Mouse (Mus musculus) brown adipose tissue, adult 24 weeks (tissue): ENCODE measurements around the gene Gm20388. TPM values are rescaled to one million over a fixed set of nuclear protein-coding genes. Genes with fewer than 3 reads are reported as not detected.

Experiments
- H3K27ac ChIP-seq: fragments of 200-500 bp; replicated peaks from 2 replicates; pipeline ENCODE4 v1.5.1; 2012; ENCODE audit warnings: low read depth, mild to moderate bottlenecking, low read length
- H3K4me1 ChIP-seq: fragments of 200-500 bp; 2 replicates; pipeline ENCODE4 v1.6.1; 2012; ENCODE audit warnings: low read length, mixed read lengths; ENCODE audit not compliant: control insufficient read depth, insufficient read depth, insufficient read length
- H3K4me3 ChIP-seq: fragments of 200-500 bp; 2 replicates; pipeline ENCODE4 v1.5.1; 2012; ENCODE audit warnings: low read depth, mild to moderate bottlenecking, low read length, moderate library complexity; ENCODE audit not compliant: insufficient read depth
- polyA plus RNA-seq: library from polyadenylated mRNA; stranded (reverse); fragments of >200 nt; gene quantifications from 2 replicates; pipeline ENCODE4 v1.2.4, GENCODE M21; 2012; ENCODE audit not compliant: missing spikeins, insufficient read depth, insufficient read length

Gm20388 gene
- polyA plus RNA-seq, 1 experiment, result 44.7 TPM

- no peak overlapping the region for H3K4me3 ChIP-seq
- peaks cover 2% of the 10 kb centered on the region; the same call in 1 of the 2 replicates for H3K4me1 ChIP-seq
- H3K27ac ChIP-seq, result no peak overlapping the region
Observed at GRCm38 (mm10) chr8:120045471-120045870, 134.8 kb downstream of the Gm20388 start.

GRCm38 (mm10) chr8:120046258-120047020 is 135.8 kb downstream of the Gm20388 start:
- peak overlapping the region; percentile 54 for H3K27ac ChIP-seq
- peaks cover 5% of the 10 kb centered on the region; the same call in 1 of the 2 replicates for H3K4me1 ChIP-seq
- H3K4me3 ChIP-seq, result no peak overlapping the region

DNA sequence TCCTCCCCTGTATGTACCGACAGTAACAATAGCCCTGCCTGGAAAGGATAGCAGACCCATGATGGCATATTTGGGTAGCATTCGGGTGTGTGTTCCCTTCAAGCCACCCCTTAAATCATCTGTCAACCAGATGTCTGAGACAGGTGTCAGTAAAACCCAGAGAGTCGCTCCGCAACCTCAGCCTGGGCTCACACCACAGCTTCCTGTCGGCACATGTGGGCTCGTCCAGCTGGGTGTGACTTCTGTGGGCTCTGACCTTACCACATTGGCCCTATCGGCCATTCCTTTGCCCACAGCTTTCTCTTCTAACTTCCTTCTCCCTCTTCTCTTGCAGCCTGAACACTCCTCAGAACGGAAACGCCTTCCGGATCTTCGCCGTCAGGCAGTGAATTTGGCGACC is 139.3 kb downstream of the Gm20388 start:
- no peak overlapping the region for H3K27ac ChIP-seq
- peaks cover 5% of the 10 kb centered on the region; the same call in 1 of the 2 replicates for H3K4me1 ChIP-seq

GRCm38 (mm10) chr8:120050376-120050775 is 139.7 kb downstream of the Gm20388 start:
- H3K4me1 ChIP-seq, result peaks cover 5% of the 10 kb centered on the region; the same call in 1 of the 2 replicates
- no peak overlapping the region for H3K4me3 ChIP-seq
- no peak overlapping the region; the same call in 1 of the 2 replicates for H3K27ac ChIP-seq

More for the DNA sequence above, 139.3 kb downstream of the Gm20388 start:
- H3K4me3 ChIP-seq, result no peak overlapping the region

DNA sequence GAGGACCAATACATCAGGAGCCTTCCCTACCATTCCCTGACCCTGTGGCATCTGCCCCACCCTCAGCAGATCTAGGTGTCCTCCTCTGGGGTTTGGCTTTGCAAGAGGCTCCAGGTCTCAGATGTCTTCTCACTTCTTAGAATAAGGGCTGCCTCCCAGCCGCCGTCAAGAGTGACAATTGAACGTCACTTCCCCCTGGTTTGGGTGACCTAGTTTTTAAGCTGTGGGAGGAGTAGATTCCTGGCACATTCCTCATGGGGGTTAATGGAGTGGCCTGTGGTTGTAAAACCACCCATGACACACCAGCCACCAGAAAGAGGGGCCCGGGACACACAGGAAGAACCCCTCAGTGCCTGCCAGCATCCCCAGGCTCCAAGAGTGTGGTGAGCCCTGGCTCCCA is 140.4 kb downstream of the Gm20388 start:
- Histone ChIP-seq H3K4me3 (no peak overlapping the region), H3K27ac (no peak overlapping the region; the same call in 1 of the 2 replicates), H3K4me1 (peaks cover 5% of the 10 kb centered on the region; the same call in 1 of the 2 replicates)

DNA sequence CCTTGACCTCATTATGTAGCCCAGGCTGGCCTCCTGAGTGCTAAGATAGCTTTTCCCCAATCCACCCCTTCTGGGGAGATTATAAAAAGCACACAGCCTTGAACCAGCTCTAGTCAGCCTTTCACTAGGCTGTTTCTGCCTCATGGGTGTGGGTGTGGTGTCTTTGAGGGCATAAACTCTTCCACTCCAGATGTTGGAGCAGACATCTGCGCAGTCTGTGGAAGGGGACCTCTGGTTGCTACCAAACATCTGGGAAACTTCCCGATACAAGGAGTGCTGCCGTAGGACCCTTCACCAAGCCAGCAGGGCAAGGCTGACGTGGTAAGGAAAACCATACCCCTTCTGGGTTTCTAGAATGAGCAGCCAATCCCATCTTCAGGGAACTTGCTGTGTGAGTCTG is 141.3 kb downstream of the Gm20388 start:
- Histone ChIP-seq H3K4me3 (no peak overlapping the region), H3K27ac (no peak overlapping the region), H3K4me1 (peaks cover 4% of the 10 kb centered on the region; the same call in 1 of the 2 replicates)

DNA sequence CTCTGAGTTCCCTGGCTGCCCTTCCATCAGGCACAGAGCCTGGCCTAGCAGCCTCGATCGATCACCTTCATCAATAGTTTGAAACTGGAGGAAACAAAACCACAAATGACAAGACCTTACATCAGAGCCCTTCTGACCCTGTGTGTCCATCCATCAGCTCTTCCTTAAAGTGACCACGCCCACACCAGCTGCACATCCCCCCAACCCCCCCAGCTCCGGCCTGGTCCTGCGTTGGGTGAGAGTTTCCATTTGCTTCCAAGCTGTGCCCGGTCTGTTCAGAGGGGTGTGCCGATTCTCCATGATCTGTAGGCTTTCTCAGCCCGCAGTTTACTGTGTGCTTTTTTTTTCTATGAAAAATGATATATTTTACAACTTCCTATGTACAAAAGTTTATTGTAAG is 141.7 kb downstream of the Gm20388 start:
- 0 out of 2 replicates have a peak, but pooled peaks cover 3% of the 10 kb centered on the region for H3K4me1 ChIP-seq
- no peak overlapping the region for H3K27ac ChIP-seq
- H3K4me3 ChIP-seq, result no peak overlapping the region

DNA sequence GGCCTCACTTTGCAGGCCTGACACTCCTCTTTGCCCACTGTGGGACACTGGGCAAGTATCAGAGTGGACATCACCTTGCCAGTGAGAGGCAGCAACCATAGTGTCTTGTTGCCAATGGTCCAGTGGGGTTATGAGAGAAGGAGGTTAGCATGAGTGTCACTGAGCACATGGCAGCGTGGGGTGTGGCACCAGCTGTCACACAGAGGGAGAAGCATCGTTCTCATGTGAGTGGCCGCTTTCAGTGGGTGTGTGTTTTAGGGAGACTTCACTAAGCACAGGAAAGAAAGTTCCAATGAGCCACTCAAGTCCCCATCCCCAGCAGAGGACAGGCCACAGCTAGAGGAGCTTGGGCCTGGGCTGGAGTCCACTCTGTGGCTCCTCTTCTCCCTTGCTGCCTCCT is 144.2 kb downstream of the Gm20388 start:
- Histone ChIP-seq H3K4me3 (no peak overlapping the region), H3K27ac (no peak overlapping the region), H3K4me1 (0 out of 2 replicates have a peak, but pooled peaks cover 3% of the 10 kb centered on the region)

GRCm38 (mm10) chr8:120057078-120057477 is 146.4 kb downstream of the Gm20388 start:
- Histone ChIP-seq H3K4me3 (no peak overlapping the region), H3K27ac (no peak overlapping the region), H3K4me1 (no peaks in the 10 kb centered on the region)

DNA sequence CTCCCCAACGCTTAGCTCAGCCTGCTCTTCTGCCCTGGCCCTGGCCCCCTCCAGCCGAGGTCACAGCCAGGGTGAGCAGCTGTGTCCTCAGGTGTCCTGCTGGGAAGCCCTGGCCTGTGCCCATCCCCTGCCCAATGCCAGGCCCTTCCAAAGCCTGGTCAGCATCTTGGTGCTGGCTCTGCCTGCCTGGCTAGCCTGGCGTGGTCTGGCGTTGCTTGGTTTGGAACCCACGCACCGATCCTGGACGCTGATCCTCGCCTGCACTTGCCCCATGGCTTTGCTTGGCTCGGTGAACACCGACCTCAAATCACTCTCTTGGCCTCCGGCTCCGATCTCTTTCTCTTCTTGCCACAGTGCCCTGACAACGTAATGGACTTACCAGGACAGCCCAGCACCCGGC is 152.1 kb downstream of the Gm20388 start:
- Histone ChIP-seq H3K4me1 (no peaks in the 10 kb centered on the region), H3K4me3 (no peak overlapping the region), H3K27ac (no peak overlapping the region)

- H3K4me3 ChIP-seq, result no peak overlapping the region
Observed at GRCm38 (mm10) chr8:120063326-120063725, 152.7 kb downstream of the Gm20388 start.

GRCm38 (mm10) chr8:120065611-120066010 is 155.0 kb downstream of the Gm20388 start:
- no peak overlapping the region for H3K4me3 ChIP-seq
- H3K27ac ChIP-seq, result no peak overlapping the region
- H3K4me1 ChIP-seq, result no peaks in the 10 kb centered on the region

More at GRCm38 (mm10) chr8:120063326-120063725, 152.7 kb downstream of the Gm20388 start:
- Histone ChIP-seq H3K4me1 (no peaks in the 10 kb centered on the region), H3K27ac (no peak overlapping the region)

GRCm38 (mm10) chr8:120066226-120066625 is 155.6 kb downstream of the Gm20388 start:
- Histone ChIP-seq H3K4me3 (no peak overlapping the region), H3K4me1 (no peaks in the 10 kb centered on the region), H3K27ac (no peak overlapping the region)

DNA sequence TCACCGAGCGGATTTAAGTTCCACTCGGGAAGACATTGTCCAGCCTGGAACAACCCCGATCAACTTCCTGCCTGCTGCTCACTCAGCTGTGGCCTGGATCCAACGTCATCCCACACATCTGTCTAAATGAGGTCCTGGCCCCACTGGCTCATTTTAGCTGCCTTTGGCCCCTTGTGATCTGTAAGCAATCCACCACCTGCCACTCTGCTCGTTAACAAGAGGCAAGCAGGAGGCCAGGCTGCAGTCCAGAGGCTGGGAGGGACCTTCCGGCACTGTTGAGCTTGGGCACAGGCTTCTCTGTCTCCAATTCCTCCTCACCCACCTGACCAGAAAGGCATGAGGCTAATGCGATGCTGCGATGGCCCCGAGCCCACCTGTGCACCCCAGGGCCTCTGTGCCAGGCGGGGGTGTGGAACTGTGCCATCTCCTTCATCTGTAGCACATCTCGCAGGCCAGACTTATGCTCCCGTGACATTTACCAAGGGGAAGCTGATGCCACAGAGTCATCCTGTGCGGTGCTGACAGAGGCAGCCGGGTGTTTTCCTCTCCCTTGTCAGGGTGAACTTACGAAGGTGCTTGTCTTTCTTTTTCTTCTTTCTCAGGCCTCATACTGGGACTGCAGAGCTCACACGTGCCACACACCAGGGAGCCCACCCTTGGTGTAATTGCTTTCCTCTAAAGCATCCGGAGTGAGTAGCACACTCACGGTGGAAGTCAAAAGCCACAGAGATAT is 157.5 kb downstream of the Gm20388 start:
- Histone ChIP-seq H3K4me1 (no peaks in the 10 kb centered on the region), H3K4me3 (no peak overlapping the region), H3K27ac (0 out of 2 replicates have a peak overlapping the region, but pooled peaks have one; percentile 1)

GRCm38 (mm10) chr8:120071684-120072083 is 161.0 kb downstream of the Gm20388 start:
- Histone ChIP-seq H3K4me1 (no peaks in the 10 kb centered on the region), H3K27ac (no peak overlapping the region), H3K4me3 (no peak overlapping the region)
